Mouse (Mus musculus) WW6 (cell line): ENCODE results near the gene Slc17a2.
A peak's percentile ranks its signal among the peaks of the same experiment; 100 is the strongest.

Source experiments
- DNase-seq: peaks from one replicate; pipeline ENCODE4 v3.0.0-alpha.2; 2013; ENCODE audit warnings: low read depth, low spot score

Slc17a2 gene

GRCm38 (mm10) chr13:23792520-23792919 is 14.3 kb upstream of the Slc17a2 start:
- DNase-seq = no peak

GRCm38 (mm10) chr13:23799405-23799804 is 7.4 kb upstream of the Slc17a2 start:
- no peak for DNase-seq

GRCm38 (mm10) chr13:23804532-23804931 is 2.3 kb upstream of the Slc17a2 start:
- DNase-seq = no peak

GRCm38 (mm10) chr13:23816148-23816547 is 9.4 kb downstream of the Slc17a2 start:
- DNase-seq = no peak

- DNase-seq = no peak
Measured at GRCm38 (mm10) chr13:23820179-23820940, 13.6 kb downstream of the Slc17a2 start.

GRCm38 (mm10) chr13:23822213-23822612 is 15.4 kb downstream of the Slc17a2 start:
- no peak for DNase-seq

- no peak for DNase-seq
Measured at GRCm38 (mm10) chr13:23826606-23827005, 19.8 kb downstream of the Slc17a2 start.

- DNase-seq = peak; percentile 20
Measured at GRCm38 (mm10) chr13:23833053-23833452, 26.3 kb downstream of the Slc17a2 start.

GRCm38 (mm10) chr13:23834836-23835235 is 28.0 kb downstream of the Slc17a2 start:
- no peak for DNase-seq

- DNase-seq = no peak
Measured at GRCm38 (mm10) chr13:23836630-23837029, 29.8 kb downstream of the Slc17a2 start.

GRCm38 (mm10) chr13:23839308-23839707 is 32.5 kb downstream of the Slc17a2 start, which contains the start of gene Slc17a3:
Gene Slc17a3, plus strand, starts transcription at chr13:23839434.
- no peak for DNase-seq

- no peak for DNase-seq
Measured at GRCm38 (mm10) chr13:23845851-23846250, 39.1 kb downstream of the Slc17a2 start.

GRCm38 (mm10) chr13:23849299-23849698 is 42.5 kb downstream of the Slc17a2 start:
- DNase-seq = no peak

GRCm38 (mm10) chr13:23856401-23856800 is 49.6 kb downstream of the Slc17a2 start:
- DNase-seq = no peak

- no peak for DNase-seq
Measured at GRCm38 (mm10) chr13:23861815-23862214, 55.0 kb downstream of the Slc17a2 start.

GRCm38 (mm10) chr13:23864711-23865110 is 57.9 kb downstream of the Slc17a2 start:
- no peak for DNase-seq

GRCm38 (mm10) chr13:23866086-23866710 is 59.4 kb downstream of the Slc17a2 start:
- DNase-seq = no peak

GRCm38 (mm10) chr13:23867000-23867399 is 60.2 kb downstream of the Slc17a2 start:
- no peak for DNase-seq

- DNase-seq = no peak
Measured at GRCm38 (mm10) chr13:23867405-23867804, 60.6 kb downstream of the Slc17a2 start, which contains the start of gene Slc17a1. Gene Slc17a1, plus strand, starts transcription at chr13:23867750.

- no peak for DNase-seq
Measured at GRCm38 (mm10) chr13:23868790-23869533, 62.2 kb downstream of the Slc17a2 start.

- DNase-seq = no peak
Measured at GRCm38 (mm10) chr13:23869996-23870395, 63.2 kb downstream of the Slc17a2 start.

GRCm38 (mm10) chr13:23873141-23873540 is 66.3 kb downstream of the Slc17a2 start:
- no peak for DNase-seq
